Mouse (Mus musculus) inflammation-experienced regulatory T-cells, adult 6 months (primary cell): ENCODE results near the gene Prok2. TPM values are rescaled to one million over a fixed set of nuclear protein-coding genes. Genes with fewer than 3 reads are reported as not detected.

Experiments
- ATAC-seq: one replicate; pipeline ENCODE4 v1.8.0; 2017
- polyA plus RNA-seq, 3 experiments: library from polyadenylated mRNA; unstranded; fragments of 100-300 nt; shearing (Covaris generic); gene quantifications; one replicate each; pipeline ENCODE4 v1.2.1; 2017

The Prok2 gene
- not detected for polyA plus RNA-seq

DNA sequence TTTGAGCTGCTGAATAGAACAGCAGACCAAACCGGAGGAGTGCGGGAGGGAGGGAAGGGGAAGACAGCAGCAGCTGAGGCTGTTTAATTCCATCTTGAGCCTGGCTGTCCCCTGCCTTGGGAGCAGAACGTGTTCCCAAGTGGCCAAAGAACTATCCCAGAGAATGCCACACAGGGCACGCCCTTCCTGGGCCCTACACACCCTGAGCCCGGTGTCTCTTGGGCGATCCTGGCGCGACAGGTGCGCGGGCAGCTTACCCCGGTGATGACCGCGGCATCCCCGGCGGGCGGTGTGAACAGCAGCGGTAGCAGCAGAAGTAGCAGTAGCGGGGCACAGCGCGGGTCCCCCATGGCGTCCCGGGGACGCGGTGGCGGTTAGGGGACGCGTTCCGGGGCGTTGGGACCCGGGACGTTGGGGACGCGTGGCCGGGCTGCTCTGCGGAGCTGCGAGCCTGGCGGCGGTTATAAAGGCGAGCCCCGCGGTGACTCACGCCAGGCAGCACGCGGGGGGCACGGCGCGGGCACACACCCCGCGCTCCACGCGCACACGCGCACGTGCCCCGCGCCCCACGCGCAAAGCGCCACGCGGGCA, at the start of gene Prok2:
Gene Prok2 (minus strand): TSS at position 422 of the 591 bp plus-strand sequence.
- no peak for ATAC-seq

- no peak for ATAC-seq
Measured at GRCm38 (mm10) chr6:99774680-99775079, 48.5 kb upstream of the Prok2 start.

DNA sequence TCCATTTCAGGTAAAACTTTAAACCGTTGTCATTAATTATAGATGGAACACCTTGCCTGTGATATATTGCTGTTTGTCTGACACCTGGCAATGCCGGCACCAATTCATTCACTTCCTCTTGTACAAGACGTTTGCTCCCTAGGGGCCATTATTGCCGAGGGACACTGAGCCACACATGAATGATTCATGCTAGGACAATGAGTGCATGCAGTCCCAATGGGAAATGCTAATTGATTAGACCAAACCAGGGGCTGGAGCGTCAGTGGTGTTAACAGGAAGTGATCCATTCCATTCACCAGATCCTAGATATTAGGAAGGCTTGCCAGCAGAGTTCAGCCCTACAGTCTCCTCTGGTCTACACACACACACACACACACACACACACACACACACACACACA, 42.3 kb upstream of the Prok2 start:
- no peak for ATAC-seq

- no peak for ATAC-seq
Measured at GRCm38 (mm10) chr6:99764916-99765315, 38.7 kb upstream of the Prok2 start.

DNA sequence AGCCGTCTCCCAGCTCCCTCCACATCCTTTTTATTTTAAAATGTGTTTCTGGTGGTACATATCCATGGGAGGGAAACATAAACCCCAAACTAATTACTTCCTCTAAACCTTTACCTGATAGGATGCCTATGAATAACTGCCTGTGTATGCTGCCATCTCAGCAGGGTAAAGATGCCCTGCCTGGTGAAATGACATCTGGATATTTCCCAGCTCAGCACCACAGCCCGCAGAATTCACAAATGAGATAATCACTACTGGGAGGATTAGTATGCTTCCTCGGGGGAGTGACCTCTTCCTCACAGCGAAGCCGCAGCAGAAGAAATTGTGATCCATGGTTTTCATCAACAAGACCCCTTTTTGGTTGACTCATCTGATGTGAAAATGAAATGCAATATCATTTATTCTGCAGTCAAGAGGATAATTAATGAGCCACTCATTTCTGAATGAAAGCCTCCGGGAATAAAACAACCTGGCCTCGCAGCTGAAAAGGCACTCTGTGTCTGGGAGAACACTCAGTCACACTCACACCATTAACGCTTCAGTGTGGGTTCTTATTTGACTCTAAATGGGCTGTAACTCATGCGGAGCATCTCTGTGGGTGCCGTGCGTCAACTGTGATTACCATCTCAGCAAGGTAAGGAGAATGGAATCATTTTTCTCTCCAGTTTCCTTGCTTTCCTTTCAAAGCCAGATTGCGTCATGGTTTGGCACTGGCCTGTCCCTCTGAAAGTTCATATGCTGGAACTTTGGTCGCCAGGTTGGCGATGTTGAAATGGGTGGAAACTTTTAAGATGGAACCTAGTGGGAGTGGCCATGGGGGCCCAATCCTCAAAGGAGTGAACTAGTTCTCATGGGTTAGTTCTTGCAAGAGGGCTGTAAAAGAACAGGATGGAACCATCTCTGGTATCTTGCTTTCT, 36.1 kb upstream of the Prok2 start:
- ATAC-seq: no peak

DNA sequence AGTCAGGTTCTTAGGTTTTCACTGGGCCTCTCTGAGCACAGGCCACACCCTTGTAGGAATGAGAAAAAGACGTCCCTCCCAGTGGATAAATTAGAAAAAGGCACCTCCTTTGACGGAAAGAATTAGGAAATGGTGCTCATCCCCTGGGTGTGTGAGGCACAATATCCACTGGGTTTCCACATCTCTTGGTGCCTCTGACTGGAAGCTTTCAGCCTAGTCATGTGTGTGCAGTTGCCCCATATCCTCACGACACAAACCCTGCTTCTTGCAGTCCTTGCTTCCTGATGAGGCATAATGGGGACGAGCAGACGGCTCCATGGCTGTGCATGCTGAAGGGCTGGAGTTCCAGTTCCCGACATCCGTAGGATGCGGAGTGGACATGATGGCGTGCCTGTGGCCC, 29.9 kb upstream of the Prok2 start:
- no peak for ATAC-seq

DNA sequence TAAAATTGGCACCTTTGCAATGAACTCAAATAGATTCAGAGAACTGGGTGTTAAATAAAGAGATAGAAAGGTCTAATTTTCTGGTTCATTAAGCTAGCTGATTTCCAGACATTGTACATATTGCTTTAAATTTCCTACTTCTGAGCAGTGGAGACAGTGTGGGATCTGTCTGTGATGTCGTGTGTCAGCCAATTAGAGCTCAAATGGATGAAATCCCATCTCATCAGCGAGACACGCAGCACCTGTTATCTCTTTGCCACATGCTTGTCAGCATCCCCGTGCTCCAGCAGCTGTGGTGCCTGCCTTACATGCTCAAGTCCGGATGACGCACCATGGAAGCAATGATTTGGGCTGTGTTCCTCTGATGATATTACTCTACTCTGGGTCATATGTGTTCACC, 25.1 kb upstream of the Prok2 start:
- no peak for ATAC-seq

DNA sequence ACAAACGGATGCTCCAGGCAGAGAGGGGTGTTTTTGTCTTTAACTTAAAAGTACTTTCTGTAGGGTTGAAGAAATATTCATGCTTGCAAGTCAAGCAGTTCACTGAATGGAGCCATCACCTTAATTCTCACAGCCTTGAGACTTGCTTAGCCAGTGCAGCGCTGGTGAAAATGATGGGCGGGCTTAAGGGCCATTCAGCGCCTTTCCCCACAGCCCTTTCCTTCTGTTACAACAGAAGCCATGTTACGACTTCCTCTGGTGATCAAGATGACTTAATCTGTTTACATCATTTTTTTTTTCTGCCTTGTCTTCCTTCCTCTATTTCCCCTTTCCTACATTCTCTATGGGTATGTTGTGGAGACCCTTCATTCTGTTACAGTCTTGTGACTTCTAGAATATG, 20.1 kb upstream of the Prok2 start:
- ATAC-seq: no peak

- ATAC-seq: no peak
Measured at GRCm38 (mm10) chr6:99742866-99743265, 16.7 kb upstream of the Prok2 start.

GRCm38 (mm10) chr6:99734666-99735065, 8.5 kb upstream of the Prok2 start:
- ATAC-seq: no peak

DNA sequence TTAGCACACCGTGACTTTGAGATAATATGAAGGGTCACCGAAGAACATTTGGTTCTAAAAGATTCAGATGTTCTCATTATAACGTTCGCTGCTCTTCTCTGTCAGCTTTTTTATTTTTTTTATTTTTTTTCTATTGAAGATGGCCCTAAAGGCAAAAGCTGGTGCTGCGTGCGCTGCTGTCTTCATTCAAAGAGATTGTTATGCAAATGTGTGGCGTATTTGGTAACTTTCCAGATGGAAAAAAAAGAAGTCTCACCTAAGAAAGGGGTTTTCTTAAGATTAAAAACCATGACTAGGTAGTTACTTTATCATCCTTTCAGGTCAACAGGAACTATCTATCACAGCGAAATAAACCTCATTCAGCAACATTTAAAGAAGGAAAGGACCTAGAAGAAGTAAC, 6.5 kb upstream of the Prok2 start:
- ATAC-seq: no peak

DNA sequence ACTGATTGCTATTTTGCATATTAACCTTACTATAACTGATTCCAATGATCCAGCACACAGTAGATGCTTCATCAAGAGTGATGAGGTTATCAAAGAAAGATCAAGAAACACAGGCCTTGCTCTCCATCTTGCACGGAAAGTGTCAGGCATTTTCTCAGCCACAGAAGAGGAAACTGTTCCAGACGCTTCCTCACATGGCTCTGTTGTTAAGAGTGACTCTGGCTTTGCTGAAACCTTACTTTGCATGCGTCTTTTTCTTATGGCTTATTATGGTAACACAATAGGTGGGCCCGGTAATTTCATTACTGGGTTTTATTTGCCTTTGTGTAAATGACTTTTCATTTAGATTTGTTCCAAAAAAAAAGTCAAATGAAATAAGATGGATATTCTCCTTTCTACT, 5.7 kb upstream of the Prok2 start:
- no peak for ATAC-seq

GRCm38 (mm10) chr6:99729853-99730252, 3.7 kb upstream of the Prok2 start:
- ATAC-seq: no peak

- ATAC-seq: no peak
Measured at GRCm38 (mm10) chr6:99726576-99727303, 548 bp upstream of the Prok2 start.

- no peak for ATAC-seq
Measured at GRCm38 (mm10) chr6:99722390-99722789, 3.8 kb downstream of the Prok2 start.

DNA sequence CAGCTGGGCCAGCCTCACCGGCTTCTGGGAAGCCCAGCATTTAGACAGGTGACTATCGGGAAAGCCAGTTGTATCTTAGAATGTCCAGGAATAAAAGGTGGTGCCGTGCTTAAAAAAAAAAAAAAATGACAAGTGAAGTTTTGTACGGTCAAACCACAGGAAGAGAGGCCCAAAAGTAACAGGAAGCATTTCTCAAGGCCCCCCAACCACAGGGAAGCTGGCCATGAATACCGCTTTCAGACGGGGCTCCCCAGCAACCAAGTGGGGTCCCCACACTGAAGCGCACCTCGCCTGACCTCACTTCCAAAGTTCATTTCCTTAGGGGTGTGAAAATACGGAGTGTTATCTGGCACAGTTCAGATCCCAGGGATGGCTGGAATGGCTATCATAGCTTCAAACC, 5.2 kb downstream of the Prok2 start:
- no peak for ATAC-seq

DNA sequence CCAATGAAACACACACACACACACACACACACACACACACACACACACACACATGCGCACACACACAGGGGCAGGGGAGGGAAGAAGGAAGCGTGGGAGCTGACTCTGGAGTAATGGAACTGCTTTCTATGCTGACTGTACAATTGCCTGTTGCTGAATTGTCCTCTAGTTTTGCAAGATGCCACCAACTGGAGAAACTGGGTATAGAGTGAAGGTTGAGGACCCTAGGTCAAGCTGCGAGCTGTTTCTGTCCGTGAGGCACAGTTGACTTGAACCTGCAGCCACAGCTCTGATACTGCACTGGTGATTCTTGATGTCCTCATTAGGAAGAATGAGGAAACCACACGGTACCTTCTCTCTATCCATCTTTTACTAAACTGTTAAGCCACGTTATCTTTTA, 10.3 kb downstream of the Prok2 start:
- no peak for ATAC-seq

DNA sequence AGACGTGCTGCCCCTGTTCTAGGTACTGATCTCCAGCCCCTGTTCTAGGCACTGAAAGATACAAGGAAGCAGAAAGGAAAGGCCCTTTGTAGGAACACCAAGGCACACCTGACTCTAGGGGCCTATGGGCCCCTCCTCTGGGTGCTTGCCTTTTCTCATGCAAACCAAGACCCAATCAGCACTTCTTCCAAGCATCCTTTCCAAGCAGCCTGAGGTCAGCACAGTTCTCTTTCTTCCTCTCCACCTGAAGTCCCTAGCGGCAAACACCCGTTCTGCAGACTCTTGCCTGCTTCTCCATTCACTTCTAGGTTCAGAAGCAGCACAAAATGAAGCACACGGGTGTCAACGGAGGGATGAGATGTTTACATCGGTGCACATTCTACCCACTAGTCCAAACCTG, 11.0 kb downstream of the Prok2 start:
- ATAC-seq: no peak

- ATAC-seq: no peak
Measured at GRCm38 (mm10) chr6:99713256-99713655, 12.9 kb downstream of the Prok2 start.

DNA sequence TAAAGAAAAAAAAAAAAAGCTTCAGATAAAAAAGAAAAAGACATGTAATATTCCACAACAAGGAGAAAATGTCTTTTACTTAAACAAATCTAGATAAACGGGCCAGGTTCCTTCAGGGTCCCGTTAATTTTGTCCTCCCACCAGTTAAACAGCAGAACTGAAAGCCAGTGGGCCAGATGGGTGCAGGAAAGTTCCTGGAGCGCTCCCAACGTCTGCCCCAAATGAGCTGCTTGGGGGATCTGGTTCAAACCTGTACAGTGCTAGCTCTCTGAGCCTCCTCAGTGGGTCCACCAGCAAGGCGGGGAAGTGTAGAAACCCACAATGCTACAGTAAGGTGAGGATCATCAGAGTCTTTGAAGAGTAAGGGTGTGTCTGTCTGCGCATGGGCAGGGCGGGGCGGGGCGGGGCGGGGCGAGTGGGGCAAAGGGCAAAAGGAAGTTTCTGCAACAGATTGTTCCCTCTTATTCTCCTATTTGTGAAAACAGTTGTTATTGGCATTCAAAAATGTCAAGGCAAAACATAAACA, 14.6 kb downstream of the Prok2 start:
- no peak for ATAC-seq

DNA sequence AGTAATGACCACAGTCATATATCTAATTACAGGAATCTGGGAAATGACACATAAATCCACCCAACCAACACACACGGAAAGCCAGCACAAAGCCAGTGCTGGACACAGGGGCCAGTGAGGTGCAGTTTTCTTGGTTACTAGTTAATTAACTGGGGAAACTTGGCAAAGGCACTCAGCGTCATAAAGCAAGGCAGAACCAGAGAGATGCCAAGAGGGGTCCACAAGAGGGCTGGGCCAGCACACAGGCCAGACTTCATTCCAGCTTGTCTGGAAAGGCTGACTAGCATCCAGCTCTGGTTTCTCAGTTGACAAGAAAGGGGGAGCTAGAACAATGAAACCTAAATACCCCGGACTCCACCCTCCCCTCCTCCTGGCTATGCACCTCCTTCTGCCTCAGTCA, 25.7 kb downstream of the Prok2 start:
- no peak for ATAC-seq

DNA sequence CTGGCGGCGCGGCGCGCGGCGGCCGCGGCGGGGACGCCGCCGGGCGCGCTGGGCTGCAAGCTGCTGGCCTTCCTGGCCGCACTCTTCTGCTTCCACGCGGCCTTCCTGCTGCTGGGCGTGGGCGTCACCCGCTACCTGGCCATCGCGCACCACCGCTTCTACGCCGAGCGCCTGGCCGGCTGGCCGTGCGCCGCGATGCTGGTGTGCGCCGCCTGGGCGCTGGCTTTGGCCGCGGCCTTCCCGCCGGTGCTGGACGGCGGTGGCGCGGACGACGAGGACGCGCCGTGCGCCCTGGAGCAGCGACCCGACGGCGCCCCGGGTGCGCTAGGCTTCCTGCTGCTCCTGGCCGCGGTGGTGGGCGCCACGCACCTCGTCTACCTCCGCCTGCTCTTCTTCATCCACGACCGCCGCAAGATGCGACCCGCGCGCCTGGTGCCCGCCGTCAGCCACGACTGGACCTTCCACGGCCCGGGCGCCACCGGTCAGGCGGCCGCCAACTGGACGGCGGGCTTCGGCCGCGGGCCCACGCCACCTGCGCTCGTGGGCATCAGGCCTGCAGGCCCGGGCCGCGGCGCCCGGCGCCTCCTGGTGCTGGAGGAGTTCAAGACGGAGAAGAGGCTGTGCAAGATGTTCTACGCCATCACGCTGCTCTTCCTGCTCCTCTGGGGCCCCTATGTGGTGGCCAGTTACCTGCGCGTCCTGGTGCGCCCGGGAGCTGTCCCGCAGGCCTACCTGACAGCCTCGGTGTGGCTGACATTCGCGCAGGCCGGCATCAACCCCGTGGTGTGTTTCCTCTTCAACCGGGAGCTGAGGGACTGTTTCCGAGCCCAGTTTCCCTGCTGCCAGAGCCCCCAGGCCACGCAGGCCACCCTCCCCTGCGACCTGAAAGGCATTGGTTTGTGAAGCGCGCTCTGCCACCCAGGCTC, 33.0 kb downstream of the Prok2 start:
- ATAC-seq: no peak
